Mouse (Mus musculus): ENCODE data around the gene Dlx3.

Dlx3 gene

DNA sequence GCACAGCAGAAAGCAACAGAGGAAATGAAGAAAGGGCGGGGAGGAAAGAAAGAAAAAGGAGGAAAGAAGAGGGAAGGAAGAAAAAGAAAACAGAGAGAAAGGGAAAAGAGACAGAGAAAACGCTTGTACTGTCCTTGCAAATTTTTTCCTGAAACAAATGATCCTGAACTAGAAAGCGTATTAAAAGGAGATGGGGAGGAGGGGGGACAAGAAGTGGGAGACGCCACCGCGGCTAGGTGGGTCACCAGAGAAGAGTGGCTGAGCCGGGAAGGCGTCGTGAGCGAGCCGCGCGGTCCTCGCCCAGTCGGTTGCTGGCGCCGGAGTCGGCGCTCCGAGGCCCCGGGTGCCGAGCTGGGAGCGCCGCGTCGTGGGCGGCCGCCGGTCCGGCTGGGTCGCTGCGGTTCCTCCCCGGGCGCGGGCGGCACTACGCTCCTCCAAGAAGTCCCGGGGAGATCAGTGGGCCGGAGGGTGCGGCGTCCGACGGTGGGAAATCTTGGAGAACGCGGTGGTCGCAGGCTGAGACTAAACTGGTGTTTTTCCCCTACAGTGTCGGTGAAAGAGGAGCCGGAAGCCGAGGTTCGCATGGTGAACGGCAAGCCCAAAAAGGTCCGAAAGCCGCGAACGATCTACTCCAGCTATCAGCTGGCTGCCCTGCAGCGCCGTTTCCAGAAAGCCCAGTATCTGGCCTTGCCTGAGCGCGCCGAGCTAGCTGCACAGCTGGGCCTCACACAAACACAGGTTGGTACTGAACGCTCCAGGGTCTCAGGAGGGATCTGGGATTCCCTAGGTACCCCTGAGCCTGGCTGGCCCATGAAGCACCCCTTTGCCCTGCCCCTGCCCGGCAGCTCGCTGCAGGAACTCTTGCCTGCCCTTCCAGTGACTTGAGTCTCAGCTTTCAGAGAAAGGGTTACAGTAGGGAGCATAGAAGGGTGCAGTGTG, 1.5 kb downstream of the Dlx3 start:
- DNase-seq (ENCODE audit: low read depth in 1 of 2, low spot score in 2 of 2): no peak

- DNase-seq (ENCODE audit: low read depth in 1 of 2, low spot score in 2 of 2): no peak
These were observed 2.2 kb downstream of the Dlx3 start for GRCm38 (mm10) chr11:95122100-95122489.

GRCm38 (mm10) chr11:95125366-95125948, 5.5 kb downstream of the Dlx3 start:
- no peak for DNase-seq (ENCODE audit: low read depth in 1 of 2, low spot score in 2 of 2)

DNA sequence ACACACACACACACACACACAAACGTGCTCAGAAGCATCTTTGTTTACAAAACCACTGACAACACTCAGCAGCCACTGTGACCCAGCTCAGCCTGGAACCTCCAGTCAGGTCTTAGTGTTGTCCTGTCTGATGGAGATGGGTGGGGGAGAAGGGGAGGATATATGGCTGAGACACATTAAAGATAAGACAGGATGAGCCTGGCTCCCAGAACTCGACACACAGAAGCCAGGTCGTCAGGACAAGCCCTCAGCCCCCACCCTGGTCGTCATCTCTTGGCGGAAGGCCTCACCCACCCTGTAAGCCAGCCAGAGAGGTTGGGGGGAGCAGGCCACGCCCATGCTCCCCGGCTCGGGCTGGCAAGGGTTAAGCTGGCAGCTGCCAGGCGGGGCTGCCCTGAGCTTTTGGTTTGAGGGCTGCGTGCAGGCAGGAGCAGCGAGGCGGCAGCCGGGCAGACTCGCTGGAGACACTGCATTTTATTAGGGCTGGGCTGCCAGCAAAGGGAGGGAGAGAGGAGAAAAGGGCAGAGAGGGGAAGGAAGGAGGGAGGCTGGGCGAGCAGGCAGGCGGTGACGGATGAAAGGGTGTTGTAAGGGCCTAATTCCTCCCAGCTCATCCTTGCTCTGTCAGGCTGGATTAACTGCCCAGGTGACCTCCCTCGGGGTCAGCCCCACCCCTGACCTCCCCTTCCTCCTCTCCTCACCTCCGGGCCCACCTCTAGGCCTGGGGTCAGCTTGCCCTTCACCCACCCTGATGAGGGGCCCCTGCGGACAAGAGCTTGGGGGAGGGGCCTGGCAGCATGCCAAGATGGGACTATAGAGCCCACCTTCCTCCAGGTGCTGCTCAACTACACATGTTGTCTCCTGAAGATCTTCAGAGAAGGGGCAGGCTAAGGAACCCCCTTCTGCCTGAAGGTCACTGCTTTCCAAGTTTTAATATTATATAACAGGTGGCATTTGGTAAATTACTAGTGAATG, 6.6 kb downstream of the Dlx3 start:
- no peak for DNase-seq (ENCODE audit: low read depth in 1 of 2, low spot score in 2 of 2)

GRCm38 (mm10) chr11:95128359-95128758, 8.4 kb downstream of the Dlx3 start:
- DNase-seq (ENCODE audit: low read depth in 1 of 2, low spot score in 2 of 2): no peak

- no peak for DNase-seq (ENCODE audit: low read depth in 1 of 2, low spot score in 2 of 2)
These were observed 10.8 kb downstream of the Dlx3 start for GRCm38 (mm10) chr11:95130668-95131252.

DNA sequence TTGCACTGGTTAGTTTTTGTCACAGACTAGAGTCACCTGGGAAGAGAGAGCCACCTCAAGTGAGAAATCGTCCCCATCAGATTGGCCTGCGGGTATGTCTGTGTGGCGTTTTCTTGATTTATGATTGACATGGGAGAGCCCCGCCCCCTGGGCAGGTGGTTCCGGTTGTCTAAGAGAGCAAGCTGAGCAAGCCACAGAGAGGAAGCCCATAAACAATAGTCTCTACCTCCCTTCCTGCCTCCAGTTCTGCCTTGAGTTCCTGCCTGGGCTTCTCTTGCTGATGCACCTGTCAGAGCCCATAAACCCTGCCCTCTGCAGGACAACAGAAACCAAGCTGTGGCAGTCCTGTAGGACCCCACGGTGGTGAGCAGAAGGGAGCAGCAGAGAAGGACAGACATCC, 13.4 kb downstream of the Dlx3 start:
- no peak for DNase-seq (ENCODE audit: low read depth in 1 of 2, low spot score in 2 of 2)

- DNase-seq (ENCODE audit: low read depth in 1 of 2, low spot score in 2 of 2): no peak
These were observed 17.4 kb downstream of the Dlx3 start for GRCm38 (mm10) chr11:95137281-95137680.

DNA sequence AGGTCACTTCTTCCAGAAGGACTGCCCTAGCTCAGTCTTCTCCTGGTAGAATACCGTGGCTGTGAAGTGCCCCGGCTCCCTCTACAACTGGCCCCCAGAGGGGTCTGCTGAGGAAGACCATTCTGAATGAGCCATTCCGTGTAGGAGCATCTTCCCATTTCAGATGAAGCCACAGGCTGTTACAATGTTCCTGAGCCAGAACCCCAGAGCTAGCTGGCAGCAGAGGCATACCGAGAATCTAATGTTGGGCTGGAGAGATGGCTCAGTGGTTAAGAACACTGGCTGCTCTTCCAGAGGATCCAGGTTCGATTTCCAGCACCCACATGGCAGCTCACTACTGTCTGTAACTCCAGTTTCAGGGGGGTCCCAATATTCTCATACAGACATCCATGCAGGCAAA, 20.0 kb downstream of the Dlx3 start:
- no peak for DNase-seq (ENCODE audit: low read depth in 1 of 2, low spot score in 2 of 2)

DNA sequence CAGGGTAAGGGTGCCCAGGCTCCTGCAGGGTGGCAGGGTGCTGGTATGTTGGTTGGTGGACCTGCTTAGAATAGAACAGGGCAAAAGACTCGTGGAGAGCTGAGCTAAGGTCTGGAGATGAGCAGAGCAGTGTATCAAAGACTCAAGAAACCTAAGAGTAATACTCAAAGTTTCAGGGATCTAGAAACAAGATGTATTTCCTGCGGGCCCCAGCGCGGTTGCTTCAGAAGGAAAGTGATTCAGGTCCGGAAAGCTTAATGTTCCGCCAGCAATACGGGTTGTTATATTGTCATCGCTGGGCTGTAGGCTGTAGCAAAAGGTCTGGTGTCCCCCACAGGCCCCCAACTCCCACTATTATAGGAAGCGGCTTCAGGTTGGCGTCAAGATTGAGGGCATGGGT, 22.3 kb downstream of the Dlx3 start:
- no peak for DNase-seq (ENCODE audit: low read depth in 1 of 2, low spot score in 2 of 2)

GRCm38 (mm10) chr11:95142980-95143575, 23.2 kb downstream of the Dlx3 start:
- DNase-seq (ENCODE audit: low read depth in 1 of 2, low spot score in 2 of 2): no peak

- no peak for DNase-seq (ENCODE audit: low read depth in 1 of 2, low spot score in 2 of 2)
These were observed 23.7 kb downstream of the Dlx3 start for GRCm38 (mm10) chr11:95143663-95144062.

GRCm38 (mm10) chr11:95144091-95144945, 24.4 kb downstream of the Dlx3 start:
- DNase-seq (ENCODE audit: low read depth in 1 of 2, low spot score in 2 of 2): no peak

DNA sequence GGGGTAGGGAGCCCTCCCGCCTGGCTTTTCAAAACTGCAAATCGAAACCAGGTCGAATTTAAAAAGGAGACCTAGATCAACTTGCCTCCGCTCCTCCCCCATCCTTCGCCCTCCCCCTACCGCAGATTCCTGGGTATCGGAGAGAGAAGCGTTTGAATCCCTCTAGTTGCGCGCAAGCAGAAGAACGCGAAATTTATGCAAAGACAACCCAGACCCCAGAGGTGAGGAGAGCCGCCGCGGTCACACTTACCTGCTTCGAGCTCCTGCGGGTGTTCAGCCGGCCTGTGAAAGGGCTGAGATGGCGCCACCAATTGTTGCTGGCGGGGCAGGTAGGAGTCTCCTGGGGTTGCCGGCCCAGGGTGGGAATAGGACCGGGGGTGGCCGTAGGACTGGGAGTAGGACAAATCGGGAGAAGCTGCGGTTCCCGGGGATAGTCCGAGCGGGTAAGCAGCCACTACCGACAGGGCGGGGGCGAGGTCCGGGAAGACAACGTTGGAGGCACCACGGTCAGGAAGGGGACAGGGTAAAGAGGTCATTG, 25.1 kb downstream of the Dlx3 start:
- no peak for DNase-seq (ENCODE audit: low read depth in 1 of 2, low spot score in 2 of 2)

DNA sequence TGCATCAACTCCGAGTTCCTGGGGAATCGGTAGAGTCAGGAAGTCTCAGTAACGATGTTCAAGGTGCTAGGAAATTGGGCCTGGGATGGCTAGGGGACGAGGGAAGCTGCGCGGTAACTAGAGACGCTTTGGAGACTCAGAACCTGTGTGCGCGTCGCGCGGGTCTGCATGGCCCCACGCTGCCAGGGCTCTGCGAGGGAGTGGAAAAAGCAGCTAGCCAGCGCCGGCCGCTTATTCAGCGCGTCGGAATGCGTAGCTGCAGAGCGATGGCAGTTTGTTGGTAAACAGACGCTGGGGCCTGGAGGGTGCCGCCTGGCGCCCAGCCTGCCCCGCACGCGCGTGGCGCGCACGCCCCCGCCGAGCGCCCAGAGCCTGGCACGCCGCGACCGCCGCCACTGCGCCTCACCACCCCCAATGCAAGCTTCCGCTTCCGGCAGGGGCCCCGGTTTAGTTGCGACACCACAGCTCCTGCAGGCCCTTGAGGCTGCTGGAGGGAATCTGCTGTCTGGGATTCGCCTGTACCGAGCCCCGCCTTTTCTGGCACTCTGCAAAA, 26.0 kb downstream of the Dlx3 start, which contains the start of gene Dlx4:
Dlx4 (minus strand) TSS at position 413 of the 553 bp plus-strand sequence.
- DNase-seq (ENCODE audit: low read depth in 1 of 2, low spot score in 2 of 2): peak in 1 of 2 experiments; percentile 18

GRCm38 (mm10) chr11:95148754-95149153, 28.8 kb downstream of the Dlx3 start:
- no peak for DNase-seq (ENCODE audit: low read depth in 1 of 2, low spot score in 2 of 2)

DNA sequence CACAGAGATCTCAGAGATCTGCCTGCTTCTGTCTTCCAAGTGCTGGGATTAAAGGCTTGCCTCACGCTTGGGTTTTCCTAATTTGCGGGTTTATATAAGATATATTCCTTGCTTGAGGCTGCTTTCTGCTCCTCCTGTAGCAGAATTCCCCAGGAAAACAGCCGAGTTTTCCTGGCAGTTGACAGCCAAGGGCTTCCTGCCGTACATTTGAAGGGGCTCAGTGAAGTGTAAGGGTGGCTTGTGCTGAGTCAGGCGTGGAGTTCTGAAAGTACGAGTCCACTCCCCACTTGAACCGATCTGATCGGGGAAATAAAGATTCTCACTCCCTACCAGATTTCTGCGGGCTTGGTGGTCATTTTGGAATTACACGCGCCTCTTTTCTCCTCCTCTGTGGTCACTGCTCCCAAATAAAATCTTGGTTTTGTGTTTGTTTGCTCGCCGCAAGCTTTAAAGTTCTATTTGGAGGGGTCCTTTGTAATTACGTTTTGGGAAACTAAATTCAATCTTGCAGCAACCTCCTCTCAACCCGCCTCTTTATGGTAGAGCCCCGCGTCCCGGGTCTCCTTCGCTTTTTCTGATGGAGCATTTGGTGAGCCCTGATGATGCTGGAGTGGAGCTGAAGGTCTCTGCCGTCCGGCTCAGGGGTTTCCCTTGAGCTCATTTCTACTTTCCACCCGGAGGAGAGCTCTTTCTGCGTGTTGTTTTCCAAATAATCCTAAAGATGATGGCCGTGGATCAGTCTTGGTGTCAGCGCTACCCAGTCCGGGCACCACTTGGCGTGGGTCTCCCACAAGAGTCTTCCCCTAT, 29.7 kb downstream of the Dlx3 start:
- DNase-seq (ENCODE audit: low read depth in 1 of 2, low spot score in 2 of 2): no peak

Measured in monocyte, adult 2 months (primary cell).